Mouse (Mus musculus) hindbrain, embryonic 12.5 days (tissue): ENCODE measurements around the gene Ly6g6d. TPM values are rescaled to one million over a fixed set of nuclear protein-coding genes. Genes with fewer than 3 reads are reported as not detected.

Source experiments
- ATAC-seq: fragments of 200-750 bp; cut with Nextera tagmentation; 2 replicates; pipeline ENCODE4 v1.8.0; 2017; ENCODE audit warnings: moderate TSS enrichment; ENCODE audit not compliant: low FRiP score
- H3K27ac ChIP-seq: fragments of 300-500 bp; sonication (generic); 2 replicates; pipeline ENCODE4 v1.5.1; 2016; ENCODE audit warnings: mild to moderate bottlenecking
- H3K27me3 ChIP-seq: fragments of 300-500 bp; sonication (generic); 2 replicates; pipeline ENCODE4 v1.6.1; 2016; ENCODE audit warnings: mild to moderate bottlenecking
- H3K36me3 ChIP-seq: fragments of 300-500 bp; sonication (generic); 2 replicates; pipeline ENCODE4 v1.6.1; 2016; ENCODE audit warnings: mild to moderate bottlenecking
- H3K4me1 ChIP-seq: fragments of 300-500 bp; sonication (generic); 2 replicates; pipeline ENCODE4 v1.6.1; 2016
- H3K4me2 ChIP-seq: fragments of 300-500 bp; sonication (generic); replicated peaks from 2 replicates; pipeline ENCODE4 v1.6.1; 2016; ENCODE audit warnings: mild to moderate bottlenecking
- H3K4me3 ChIP-seq: fragments of 300-500 bp; sonication (generic); 2 replicates; pipeline ENCODE4 v1.5.1; 2016; ENCODE audit warnings: mild to moderate bottlenecking
- H3K9ac ChIP-seq: fragments of 300-500 bp; sonication (generic); 2 replicates; pipeline ENCODE4 v1.6.1; 2016; ENCODE audit warnings: mild to moderate bottlenecking, moderate library complexity
- H3K9me3 ChIP-seq: fragments of 300-500 bp; sonication (generic); replicated peaks from 2 replicates; pipeline ENCODE4 v1.6.1; 2016; ENCODE audit warnings: mild to moderate bottlenecking
- WGBS: fragments of 180-500 bp; shearing (Covaris S2); methylation state at CpG from one replicate; pipeline ENCODE4 v1.1.7; 2016; 5-methylcytosine and 5-hydroxymethylcytosine counted together
- polyA plus RNA-seq: library from polyadenylated mRNA; unstranded; fragments of >200 nt; fragmentation: Nextera tagmentation; extraction: Ambion mirVana; gene quantifications from 2 replicates; pipeline ENCODE4 v1.2.1, GENCODE M21; 2016

Gene Ly6g6d
- polyA plus RNA-seq, 1 experiment from 2014 or later, result 2.1 TPM

GRCm38 (mm10) chr17:35049561-35050016 lies 28.3 kb downstream of the Ly6g6d start, which contains the start of gene Clic1:
Gene Clic1 (plus strand): TSS chr17:35049966.
- Histone ChIP-seq H3K9ac (peak within 1 kb of the TSS; percentile 79), H3K4me1 (peaks cover 56% of the 10 kb centered on the region), H3K4me3 (peak within 1 kb of the TSS; percentile 55), H3K4me2 (peak within 1 kb of the TSS; percentile 79), H3K27ac (peak within 1 kb of the TSS; percentile 93), H3K9me3 (no peaks in the 10 kb centered on the region), H3K27me3 (no peaks in the 10 kb centered on the region), H3K36me3 (peaks cover 9% of the 10 kb centered on the region)
- 2% methylated on average over 11 of the region's 11 CpGs for WGBS
- ATAC-seq, result 0 out of 2 replicates have a peak, but pooled peaks have one; percentile 20

GRCm38 (mm10) chr17:35048932-35049440 lies 28.9 kb downstream of the Ly6g6d start:
- Histone ChIP-seq H3K9ac (no peak overlapping the region), H3K27me3 (no peaks in the 10 kb centered on the region), H3K36me3 (peaks cover 4% of the 10 kb centered on the region), H3K9me3 (no peaks in the 10 kb centered on the region), H3K4me2 (peak overlapping the region; percentile 79), H3K27ac (peak overlapping the region; percentile 93; the same call in 1 of the 2 replicates), H3K4me3 (no peak overlapping the region), H3K4me1 (peaks cover 56% of the 10 kb centered on the region)
- 79% methylated on average over 5 of the region's 5 CpGs for WGBS
- ATAC-seq, result no peak

GRCm38 (mm10) chr17:35048149-35048931 lies 29.5 kb downstream of the Ly6g6d start:
- WGBS, result 37% methylated on average over 11 of the region's 11 CpGs
- Histone ChIP-seq H3K4me2 (0 out of 2 replicates have a peak overlapping the region, but pooled peaks have one; percentile 11), H3K4me1 (peaks cover 56% of the 10 kb centered on the region), H3K27ac (peak overlapping the region; percentile 62), H3K9ac (no peak overlapping the region), H3K4me3 (no peak overlapping the region), H3K27me3 (no peaks in the 10 kb centered on the region), H3K9me3 (no peaks in the 10 kb centered on the region), H3K36me3 (no peaks in the 10 kb centered on the region)
- no peak for ATAC-seq

- 41% methylated on average over 1 of the region's 1 CpGs for WGBS
Observed at GRCm38 (mm10) chr17:35047688-35048087, 30.2 kb downstream of the Ly6g6d start.

GRCm38 (mm10) chr17:35046681-35047455 lies 31.0 kb downstream of the Ly6g6d start, which contains the start of gene Msh5:
Gene Msh5 (minus strand): TSS chr17:35046745.
- Histone ChIP-seq H3K9ac (peak within 1 kb of the TSS; percentile 81), H3K4me2 (peak within 1 kb of the TSS; percentile 97), H3K4me1 (peaks cover 48% of the 10 kb centered on the region), H3K9me3 (no peaks in the 10 kb centered on the region), H3K27ac (peak within 1 kb of the TSS; percentile 62), H3K27me3 (no peaks in the 10 kb centered on the region), H3K36me3 (no peaks in the 10 kb centered on the region), H3K4me3 (peak within 1 kb of the TSS; percentile 53)
- peak; percentile 98 for ATAC-seq
- 3% methylated on average over 33 of the region's 33 CpGs for WGBS

More at GRCm38 (mm10) chr17:35047688-35048087, 30.2 kb downstream of the Ly6g6d start:
- Histone ChIP-seq H3K4me2 (no peak overlapping the region), H3K36me3 (no peaks in the 10 kb centered on the region), H3K27me3 (no peaks in the 10 kb centered on the region), H3K4me3 (no peak overlapping the region), H3K27ac (0 out of 2 replicates have a peak overlapping the region, but pooled peaks have one; percentile 62), H3K4me1 (peaks cover 54% of the 10 kb centered on the region), H3K9ac (no peak overlapping the region), H3K9me3 (no peaks in the 10 kb centered on the region)
- ATAC-seq, result no peak

GRCm38 (mm10) chr17:35045807-35046680 lies 31.8 kb downstream of the Ly6g6d start:
- peaks cover 42% of the 10 kb centered on the region for H3K4me1 ChIP-seq
- peak overlapping the region; percentile 62 for H3K27ac ChIP-seq
- no peaks in the 10 kb centered on the region for H3K36me3 ChIP-seq
- peak overlapping the region; percentile 97 for H3K4me2 ChIP-seq
- H3K9me3 ChIP-seq, result no peaks in the 10 kb centered on the region
- H3K4me3 ChIP-seq, result peak overlapping the region; percentile 53
- WGBS, result 7% methylated on average over 43 of the region's 48 CpGs
- H3K27me3 ChIP-seq, result no peaks in the 10 kb centered on the region
- peak; percentile 68 for ATAC-seq
- H3K9ac ChIP-seq, result peak overlapping the region; percentile 81

GRCm38 (mm10) chr17:35044904-35045806 lies 32.7 kb downstream of the Ly6g6d start:
- H3K27ac ChIP-seq, result no peak overlapping the region
- H3K4me1 ChIP-seq, result peaks cover 38% of the 10 kb centered on the region
- H3K9ac ChIP-seq, result peak overlapping the region; percentile 81
- peak overlapping the region; percentile 97 for H3K4me2 ChIP-seq
- WGBS, result 84% methylated on average over 7 of the region's 7 CpGs
- ATAC-seq, result no peak
- H3K4me3 ChIP-seq, result peak overlapping the region; percentile 53
- no peaks in the 10 kb centered on the region for H3K36me3 ChIP-seq
- no peaks in the 10 kb centered on the region for H3K27me3 ChIP-seq
- H3K9me3 ChIP-seq, result no peaks in the 10 kb centered on the region

GRCm38 (mm10) chr17:35043794-35044193 lies 34.1 kb downstream of the Ly6g6d start:
- Histone ChIP-seq H3K9me3 (no peaks in the 10 kb centered on the region), H3K4me2 (no peak overlapping the region), H3K36me3 (no peaks in the 10 kb centered on the region), H3K9ac (no peak overlapping the region), H3K4me3 (no peak overlapping the region), H3K4me1 (peaks cover 26% of the 10 kb centered on the region), H3K27me3 (no peaks in the 10 kb centered on the region), H3K27ac (no peak overlapping the region)
- 94% methylated on average over 4 of the region's 4 CpGs for WGBS
- no peak for ATAC-seq

GRCm38 (mm10) chr17:35039121-35039873 lies 38.6 kb downstream of the Ly6g6d start:
- WGBS, result 88% methylated on average over 11 of the region's 11 CpGs
- no peak overlapping the region for H3K27ac ChIP-seq
- ATAC-seq, result no peak
- H3K9me3 ChIP-seq, result no peaks in the 10 kb centered on the region
- no peaks in the 10 kb centered on the region for H3K36me3 ChIP-seq
- H3K4me3 ChIP-seq, result no peak overlapping the region
- no peaks in the 10 kb centered on the region for H3K27me3 ChIP-seq
- H3K4me2 ChIP-seq, result no peak overlapping the region
- no peaks in the 10 kb centered on the region for H3K4me1 ChIP-seq
- no peak overlapping the region for H3K9ac ChIP-seq

GRCm38 (mm10) chr17:35034896-35035295 lies 43.0 kb downstream of the Ly6g6d start:
- Histone ChIP-seq H3K4me3 (no peak overlapping the region), H3K27ac (no peak overlapping the region), H3K4me1 (peaks cover 6% of the 10 kb centered on the region), H3K4me2 (no peak overlapping the region), H3K27me3 (no peaks in the 10 kb centered on the region), H3K9me3 (no peaks in the 10 kb centered on the region), H3K36me3 (no peaks in the 10 kb centered on the region), H3K9ac (no peak overlapping the region)
- no peak for ATAC-seq
- WGBS, result 86% methylated on average over 6 of the region's 6 CpGs
